Mouse (Mus musculus) megakaryocyte, adult 5-6 weeks (primary cell): ENCODE results near the gene Mdm1. TPM values are rescaled to one million over a fixed set of nuclear protein-coding genes. Genes with fewer than 3 reads are reported as not detected.
"Not testable (repeated sequence)": the region's sequence is repeated elsewhere in the genome, so short reads cannot be mapped to it uniquely, and the experiment has no call there.

Experiments used
- ATAC-seq: 2 replicates; pipeline ENCODE4 v1.8.0; 2016; ENCODE audit warnings: mild to moderate bottlenecking, inconsistent platforms; ENCODE audit not compliant: poor library complexity, severe bottlenecking
- total RNA-seq, 2 experiments: library from RNA; stranded (forward) in 1 of 2; stranded (reverse) in 1 of 2; fragments of 153-499, 151-499 nt in 1 of 2; fragments of 221-1000, 200-1000 nt in 1 of 2; gene quantifications; 2 replicates each; pipeline versions ENCODE4 v1.2.3 to v1.2.4; 2015 to 2017

The Mdm1 gene
- total RNA-seq, 2 experiments from 2014 or later, result 16.4 to 49.6 TPM

DNA sequence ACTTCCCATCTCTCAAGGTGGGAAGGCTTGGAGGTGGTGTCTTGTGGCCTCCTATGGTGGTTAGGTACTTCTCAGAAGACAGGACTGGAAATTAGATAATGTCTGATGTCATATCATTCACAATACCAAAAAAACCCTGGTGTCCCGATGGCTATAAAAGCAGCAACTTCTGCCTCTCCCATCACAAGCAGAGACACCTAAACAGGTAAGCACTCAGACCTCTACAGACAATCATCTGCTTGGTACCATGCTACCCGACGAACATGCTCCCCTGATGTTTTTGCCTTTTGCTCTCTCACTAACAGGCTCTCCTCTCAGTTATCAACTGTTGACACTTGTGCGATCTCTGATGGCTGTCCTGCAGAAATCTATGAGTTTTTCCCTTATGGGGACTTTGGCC is 63.0 kb downstream of the Mdm1 start, which contains the start of gene Il22:
Gene Il22, plus strand, starts transcription at position 301 of the 400 bp plus-strand sequence.
- no peak for ATAC-seq

GRCm38 (mm10) chr10:118215719-118216393 is 74.2 kb downstream of the Mdm1 start:
- not testable (repeated sequence) for ATAC-seq

Other genes with a start within 250 kb of the Mdm1 start
- gene Il22, start 63.1 kb downstream of the Mdm1 start, total RNA-seq (2015), result not detected in 2 replicates
- not detected in 2 replicates for gene Il22, start 63.1 kb downstream of the Mdm1 start, total RNA-seq (2017)
- not detected in 2 replicates for gene Gm32717, start 99.0 kb downstream of the Mdm1 start, total RNA-seq (2015)
- gene Gm32717, start 99.0 kb downstream of the Mdm1 start, total RNA-seq (2017), result 0.08 and 0.11 TPM in 2 replicates
- gene Gm32802, start 116.9 kb downstream of the Mdm1 start, total RNA-seq (2015), result not detected in 2 replicates
- 0.08 and 0.11 TPM in 2 replicates for gene Gm32802, start 116.9 kb downstream of the Mdm1 start, total RNA-seq (2017)
- gene Iltifb, start 153.2 kb downstream of the Mdm1 start, total RNA-seq (2015), result not detected in 2 replicates
- not detected in 2 replicates for gene Iltifb, start 153.2 kb downstream of the Mdm1 start, total RNA-seq (2017)
- not detected in 2 replicates for gene Gm9040, start 185.2 kb downstream of the Mdm1 start, total RNA-seq (2015)
- gene Gm9040, start 185.2 kb downstream of the Mdm1 start, total RNA-seq (2017), result not detected in 2 replicates
- not detected in 2 replicates for gene Gm9044, start 190.6 kb downstream of the Mdm1 start, total RNA-seq (2015)
- gene Gm9044, start 190.6 kb downstream of the Mdm1 start, total RNA-seq (2017), result not detected in 2 replicates
- gene Gm9045, start 196.0 kb downstream of the Mdm1 start, total RNA-seq (2015), result 0.20 and 0.23 TPM in 2 replicates
- gene Gm9045, start 196.0 kb downstream of the Mdm1 start, total RNA-seq (2017), result not detected in 2 replicates
- gene Gm9046, start 201.4 kb downstream of the Mdm1 start, total RNA-seq (2015), result not detected in 2 replicates
- not detected in 2 replicates for gene Gm9046, start 201.4 kb downstream of the Mdm1 start, total RNA-seq (2017)
- gene Gm9048, start 206.9 kb downstream of the Mdm1 start, total RNA-seq (2015), result not detected in 2 replicates
- 0.04 and 0.15 TPM in 2 replicates for gene Gm9048, start 206.9 kb downstream of the Mdm1 start, total RNA-seq (2017)
- 0.20 and 0.23 TPM in 2 replicates for gene Gm9049, start 212.3 kb downstream of the Mdm1 start, total RNA-seq (2015)
- gene Gm9049, start 212.3 kb downstream of the Mdm1 start, total RNA-seq (2017), result not detected in 2 replicates